Mouse (Mus musculus) hindbrain, embryonic 13.5 days (tissue): ENCODE measurements around the gene Zfp982. TPM values are rescaled to one million over a fixed set of nuclear protein-coding genes. Genes with fewer than 3 reads are reported as not detected.
"Not testable (repeated sequence)": the region's sequence is repeated elsewhere in the genome, so short reads cannot be mapped to it uniquely, and the experiment has no call there.

Source experiments
- ATAC-seq: fragments of 200-750 bp; cut with Nextera tagmentation; 2 replicates; pipeline ENCODE4 v1.8.0; 2017; ENCODE audit warnings: moderate TSS enrichment; ENCODE audit not compliant: low FRiP score
- H3K27ac ChIP-seq: fragments of 300-500 bp; sonication (generic); 2 replicates; pipeline ENCODE4 v1.5.1; 2015; ENCODE audit warnings: inconsistent platforms, mild to moderate bottlenecking, moderate library complexity
- H3K27me3 ChIP-seq: fragments of 300-500 bp; sonication (generic); 2 replicates; pipeline ENCODE4 v1.6.1; 2015; ENCODE audit warnings: mild to moderate bottlenecking, inconsistent platforms
- H3K36me3 ChIP-seq: fragments of 300-500 bp; sonication (generic); 2 replicates; pipeline ENCODE4 v1.6.1; 2015; ENCODE audit warnings: mild to moderate bottlenecking, inconsistent platforms
- H3K4me1 ChIP-seq: fragments of 300-500 bp; sonication (generic); replicated peaks from 2 replicates; pipeline ENCODE4 v1.6.1; 2015; ENCODE audit warnings: inconsistent platforms
- H3K4me2 ChIP-seq: fragments of 300-500 bp; sonication (generic); 2 replicates; pipeline ENCODE4 v1.6.1; 2015; ENCODE audit warnings: inconsistent platforms, mild to moderate bottlenecking, moderate library complexity
- H3K4me3 ChIP-seq: fragments of 300-500 bp; sonication (generic); 2 replicates; pipeline ENCODE4 v1.5.1; 2015; ENCODE audit warnings: mild to moderate bottlenecking, inconsistent platforms
- H3K9ac ChIP-seq: fragments of 300-500 bp; sonication (generic); 2 replicates; pipeline ENCODE4 v1.6.1; 2015; ENCODE audit warnings: mild to moderate bottlenecking, inconsistent platforms
- H3K9me3 ChIP-seq: fragments of 300-500 bp; sonication (generic); 2 replicates; pipeline ENCODE4 v1.6.1; 2016; ENCODE audit warnings: inconsistent platforms
- WGBS: fragments of 180-500 bp; shearing (Covaris S2); methylation state at CpG from one replicate; pipeline ENCODE4 v1.1.7; 2015; 5-methylcytosine and 5-hydroxymethylcytosine counted together
- polyA plus RNA-seq: library from polyadenylated mRNA; unstranded; fragments of >200 nt; fragmentation: Nextera tagmentation; extraction: Ambion mirVana; gene quantifications from 2 replicates; pipeline ENCODE4 v1.2.1, GENCODE M21; 2015

The Zfp982 gene
- 3.4 and 4.8 TPM in 2 replicates for polyA plus RNA-seq

DNA sequence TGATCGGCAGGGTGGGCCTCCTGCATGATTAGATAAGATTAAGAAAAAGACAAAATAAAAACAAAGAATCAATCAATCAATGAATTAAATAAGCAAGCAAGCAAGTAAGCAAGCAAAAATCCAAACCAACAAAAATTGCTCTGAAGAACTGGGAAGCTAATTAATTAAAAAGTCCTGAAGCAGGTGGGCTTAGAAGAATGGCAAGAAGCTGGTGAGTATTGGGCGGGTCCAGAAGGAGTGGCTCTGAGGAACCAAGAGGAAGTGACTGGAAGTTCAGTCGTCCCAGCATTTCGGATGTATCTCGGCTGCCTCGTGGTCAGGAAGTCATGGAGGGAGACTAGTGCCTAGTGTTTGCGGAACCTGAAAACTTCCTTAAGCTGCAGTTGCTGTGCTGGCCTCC, at the start of gene Zfp982:
Zfp982 (plus strand) TSS at position 301 of the 400 bp plus-strand sequence.
- not testable (repeated sequence) for H3K36me3 ChIP-seq, H3K4me2 ChIP-seq, H3K4me3 ChIP-seq, H3K4me1 ChIP-seq, ATAC-seq, H3K27ac ChIP-seq, H3K27me3 ChIP-seq, H3K9ac ChIP-seq
- WGBS = 89% methylated on average over 7 of the region's 7 CpGs
- peaks cover 62% of the 10 kb centered on the region for H3K9me3 ChIP-seq

DNA sequence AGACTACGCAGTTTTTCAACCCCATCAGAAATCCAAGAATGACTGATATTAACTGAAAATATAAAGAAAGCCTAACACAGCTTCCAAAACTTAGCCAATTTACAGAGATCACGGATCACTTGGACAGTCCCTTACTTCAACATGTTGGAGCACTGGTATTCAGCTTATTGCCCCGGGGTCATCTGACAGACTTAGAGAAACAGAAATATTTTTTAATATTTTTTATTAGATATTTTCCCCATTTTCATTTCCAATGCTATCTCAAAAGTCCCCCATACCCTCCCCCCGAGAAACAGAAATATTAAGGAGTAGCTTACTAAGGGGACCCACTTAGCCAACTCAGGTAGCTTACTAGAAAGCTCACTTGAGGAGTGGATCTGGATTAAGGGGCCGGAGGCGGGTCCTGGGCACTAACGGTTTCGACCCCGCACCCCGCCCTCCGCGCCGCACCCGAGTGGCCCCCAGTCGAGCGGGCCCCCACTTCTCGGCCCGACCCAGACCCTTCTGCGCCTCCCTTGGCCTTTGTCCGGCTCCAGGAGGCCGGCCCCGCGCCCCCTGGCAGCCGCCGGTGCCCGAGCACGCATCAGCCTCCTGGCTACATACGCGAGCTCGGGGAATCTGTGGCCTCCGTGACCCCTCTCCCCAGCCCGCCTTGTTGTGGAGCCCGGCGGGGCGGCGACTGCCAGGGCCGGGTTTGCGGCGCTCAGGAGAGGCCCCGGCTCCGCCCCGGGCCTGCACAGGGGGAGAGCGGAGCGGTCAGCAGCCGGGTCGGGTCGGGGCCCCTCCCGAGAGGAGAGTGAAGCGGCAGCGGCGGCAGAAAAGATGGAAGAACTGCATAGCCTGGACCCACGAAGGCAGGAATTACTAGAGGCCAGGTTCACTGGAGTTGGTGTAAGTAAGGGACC, 49.3 kb upstream of the Zfp982 start:
- H3K9me3 ChIP-seq, H3K27me3 ChIP-seq, H3K36me3 ChIP-seq, H3K4me1 ChIP-seq: not testable (repeated sequence)
- peak overlapping the region; percentile 86 for H3K4me2 ChIP-seq
- H3K27ac ChIP-seq = peak overlapping the region; percentile 30
- H3K9ac ChIP-seq = peak overlapping the region; percentile 85
- peak; percentile 98 for ATAC-seq
- WGBS = 8% methylated on average over 52 of the region's 52 CpGs
- H3K4me3 ChIP-seq = peak overlapping the region; percentile 49

DNA sequence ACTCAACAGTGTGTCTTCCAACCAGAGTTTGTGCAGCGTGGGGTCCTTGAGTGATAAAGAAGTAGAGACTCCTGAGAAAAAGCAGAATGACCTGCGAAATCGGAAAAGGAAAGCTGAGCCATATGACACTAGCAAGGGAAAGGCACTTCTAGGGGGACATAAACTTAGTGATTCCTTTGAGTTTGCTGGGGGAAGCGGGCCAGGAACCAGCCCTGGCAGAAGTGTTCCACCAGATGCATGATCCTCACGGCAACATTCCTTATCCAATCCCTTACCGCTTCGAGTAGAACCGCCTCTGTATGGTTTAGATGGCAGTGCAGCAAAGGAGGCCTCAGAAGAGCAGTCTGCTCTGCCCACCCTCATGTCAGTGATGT, 48.7 kb upstream of the Zfp982 start:
- 50% methylated on average over 8 of the region's 8 CpGs for WGBS

DNA sequence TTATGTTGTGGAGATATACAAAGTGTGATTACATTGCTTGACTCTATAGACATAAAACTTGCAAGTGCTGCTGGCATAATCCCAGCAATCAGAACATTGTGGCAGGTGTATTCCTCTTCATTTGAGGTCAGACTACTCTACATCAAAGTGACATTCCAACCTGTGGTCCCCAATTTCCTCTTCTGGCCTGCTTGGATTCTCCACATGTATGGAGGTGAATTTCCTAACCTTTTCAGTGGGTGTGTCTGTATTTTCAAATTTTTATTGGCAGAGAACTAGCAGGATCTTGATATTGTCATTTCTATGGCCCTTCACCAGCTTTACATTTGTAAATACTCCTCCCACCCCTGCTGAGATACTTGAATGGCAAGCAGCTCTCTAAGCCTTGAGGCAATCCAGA, 46.8 kb upstream of the Zfp982 start:
- H3K27me3 ChIP-seq, H3K4me3 ChIP-seq, H3K4me1 ChIP-seq, H3K9ac ChIP-seq, H3K36me3 ChIP-seq, H3K9me3 ChIP-seq, ATAC-seq, H3K27ac ChIP-seq, H3K4me2 ChIP-seq: not testable (repeated sequence)

More for the DNA sequence above, 48.7 kb upstream of the Zfp982 start:
- Histone ChIP-seq H3K4me2 (peak overlapping the region; percentile 86), H3K9ac (peak overlapping the region; percentile 85), H3K4me3 (peak overlapping the region; percentile 49)
- ATAC-seq, H3K9me3 ChIP-seq, H3K36me3 ChIP-seq, H3K27ac ChIP-seq, H3K4me1 ChIP-seq, H3K27me3 ChIP-seq: not testable (repeated sequence)

GRCm38 (mm10) chr4:147448358-147448757, 43.9 kb upstream of the Zfp982 start:
- Histone ChIP-seq H3K27ac (no peak overlapping the region), H3K4me1 (peaks cover 3% of the 10 kb centered on the region; the same call in 1 of the 2 replicates), H3K36me3 (no peaks in the 10 kb centered on the region), H3K9me3 (peaks cover 5% of the 10 kb centered on the region), H3K4me3 (no peak overlapping the region), H3K9ac (no peak overlapping the region), H3K27me3 (no peaks in the 10 kb centered on the region), H3K4me2 (no peak overlapping the region)
- no peak for ATAC-seq
- WGBS = 79% methylated on average over 2 of the region's 2 CpGs

DNA sequence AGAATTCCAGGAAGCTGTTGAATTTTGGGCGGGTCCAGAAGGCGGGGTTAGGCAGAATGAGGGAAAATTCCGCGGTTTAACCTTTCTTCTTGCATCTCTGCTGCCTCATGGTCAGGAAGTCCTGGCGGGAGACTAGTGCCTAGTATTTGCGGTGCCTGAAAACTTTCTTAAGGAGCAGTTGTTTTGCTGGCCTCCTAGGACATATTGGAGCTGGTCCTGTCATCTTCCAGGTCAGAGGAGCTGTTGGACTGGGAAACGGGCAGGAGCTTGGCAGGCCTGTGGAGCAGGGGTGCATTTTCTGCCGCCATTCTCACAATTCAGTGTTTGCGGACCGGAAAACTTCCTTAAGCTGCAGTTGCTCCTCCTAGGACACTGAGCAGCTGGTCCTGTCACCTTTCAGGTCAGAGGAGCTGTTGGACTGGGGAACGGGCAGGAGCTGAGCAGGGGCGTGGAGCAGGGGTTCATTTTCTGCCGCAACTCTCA, 43.1 kb upstream of the Zfp982 start:
- H3K27ac ChIP-seq = no peak overlapping the region
- ATAC-seq = no peak
- no peaks in the 10 kb centered on the region for H3K36me3 ChIP-seq
- H3K27me3 ChIP-seq = no peaks in the 10 kb centered on the region
- H3K4me3 ChIP-seq = peak overlapping the region; percentile 1; the same call in 1 of the 2 replicates
- H3K4me2 ChIP-seq = 0 out of 2 replicates have a peak overlapping the region, but pooled peaks have one; percentile 4
- WGBS = 48% methylated on average over 13 of the region's 13 CpGs
- H3K9me3 ChIP-seq = peaks cover 5% of the 10 kb centered on the region
- no peaks in the 10 kb centered on the region for H3K4me1 ChIP-seq
- H3K9ac ChIP-seq = no peak overlapping the region

- H3K27me3 ChIP-seq, H3K36me3 ChIP-seq, H3K27ac ChIP-seq, ATAC-seq, H3K4me3 ChIP-seq, H3K9ac ChIP-seq, H3K9me3 ChIP-seq, H3K4me1 ChIP-seq, H3K4me2 ChIP-seq: not testable (repeated sequence)
- WGBS = 80% methylated on average over 2 of the region's 2 CpGs
These were observed 42.2 kb upstream of the Zfp982 start for GRCm38 (mm10) chr4:147449986-147450385.

- H3K9ac ChIP-seq, H3K27ac ChIP-seq, H3K4me1 ChIP-seq, H3K4me2 ChIP-seq, H3K4me3 ChIP-seq, H3K27me3 ChIP-seq: not testable (repeated sequence)
- WGBS = 93% methylated on average over 7 of the region's 7 CpGs
- Histone ChIP-seq H3K9me3 (peaks cover 70% of the 10 kb centered on the region), H3K36me3 (peaks cover 15% of the 10 kb centered on the region)
- ATAC-seq = peak; percentile 46; the same call in 1 of the 2 replicates
These were observed 25.0 kb upstream of the Zfp982 start for GRCm38 (mm10) chr4:147467207-147467606.

DNA sequence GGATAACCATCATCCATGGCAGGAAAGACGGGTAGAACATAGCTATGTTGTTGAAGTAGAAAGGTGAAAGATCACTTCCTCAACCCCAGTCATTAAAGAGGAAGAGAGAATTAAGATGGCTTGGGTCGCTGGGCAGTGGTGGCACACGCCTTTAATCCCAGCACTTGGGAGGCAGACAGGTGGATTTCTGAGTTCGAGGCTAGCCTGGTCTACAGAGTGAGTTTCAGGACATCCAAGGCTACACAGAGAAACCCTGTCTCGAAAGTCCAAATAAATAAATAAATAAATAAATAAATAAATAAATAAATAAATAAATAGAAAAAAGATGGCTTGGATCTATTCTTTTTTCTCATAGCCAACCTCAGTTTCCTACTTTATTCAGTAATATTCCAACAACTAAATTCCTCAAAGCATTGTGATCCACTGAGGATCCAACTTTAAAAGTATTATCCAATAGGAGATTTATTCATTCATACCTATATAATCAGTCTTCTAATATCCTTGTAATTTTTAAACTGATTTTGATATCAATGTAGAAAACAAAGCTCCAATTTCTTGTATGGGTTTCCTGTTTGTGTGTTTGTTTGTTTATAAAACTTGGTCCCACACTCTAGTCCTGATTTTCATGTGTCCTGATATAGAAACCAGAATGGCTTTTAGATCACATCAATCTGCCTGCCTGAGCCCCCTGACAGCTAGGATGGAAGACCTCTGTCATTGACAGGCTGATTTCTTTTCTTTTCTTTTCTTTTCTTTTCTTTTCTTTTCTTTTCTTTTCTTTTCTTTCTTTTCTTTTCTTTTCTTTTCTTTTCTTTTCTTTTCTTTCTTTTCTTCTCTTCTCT, 6.8 kb downstream of the Zfp982 start:
- not testable (repeated sequence) for H3K27ac ChIP-seq, H3K27me3 ChIP-seq, ATAC-seq, H3K4me1 ChIP-seq, H3K9ac ChIP-seq, H3K4me3 ChIP-seq, H3K36me3 ChIP-seq, H3K4me2 ChIP-seq
- peaks cover 23% of the 10 kb centered on the region for H3K9me3 ChIP-seq
- 86% methylated on average over 5 of the region's 5 CpGs for WGBS

- H3K9me3 ChIP-seq = peaks cover 32% of the 10 kb centered on the region
- no peak overlapping the region for H3K4me3 ChIP-seq
- H3K4me2 ChIP-seq = no peak overlapping the region
- peaks cover 11% of the 10 kb centered on the region for H3K36me3 ChIP-seq
- H3K9ac ChIP-seq = no peak overlapping the region
- no peaks in the 10 kb centered on the region for H3K27me3 ChIP-seq
- WGBS = 84% methylated on average over 2 of the region's 2 CpGs
- H3K4me1 ChIP-seq = no peaks in the 10 kb centered on the region
- no peak overlapping the region for H3K27ac ChIP-seq
- ATAC-seq = no peak
These were observed 17.0 kb downstream of the Zfp982 start for GRCm38 (mm10) chr4:147509174-147509573.

DNA sequence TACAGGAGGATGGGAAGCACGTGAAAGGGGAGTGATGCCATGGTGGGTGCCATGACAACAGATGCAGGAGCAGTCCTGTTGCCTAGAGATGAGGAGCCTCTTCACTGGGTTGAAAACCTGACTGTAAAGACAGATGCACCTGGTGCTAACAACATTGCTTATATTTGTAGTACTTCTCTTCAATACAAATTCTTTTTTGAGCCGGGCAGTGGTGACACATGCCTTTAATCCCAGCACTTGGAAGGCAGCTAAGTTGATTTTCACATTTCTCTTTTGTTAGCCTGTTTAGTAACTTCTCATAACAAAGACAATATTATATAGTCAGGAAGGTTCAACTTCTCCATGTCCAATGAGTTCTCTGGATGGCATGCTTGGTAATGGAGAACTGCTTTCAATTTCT, 26.8 kb downstream of the Zfp982 start:
- H3K27me3 ChIP-seq = no peaks in the 10 kb centered on the region
- H3K36me3 ChIP-seq = no peaks in the 10 kb centered on the region
- H3K4me2 ChIP-seq = no peak overlapping the region
- 0 out of 2 replicates have a peak, but pooled peaks have one; percentile 23 for ATAC-seq
- H3K9me3 ChIP-seq = peaks cover 75% of the 10 kb centered on the region
- H3K9ac ChIP-seq = no peak overlapping the region
- H3K27ac ChIP-seq = no peak overlapping the region
- 72% methylated on average over 2 of the region's 2 CpGs for WGBS
- H3K4me1 ChIP-seq = no peaks in the 10 kb centered on the region
- H3K4me3 ChIP-seq = no peak overlapping the region

GRCm38 (mm10) chr4:147520100-147520499, 27.9 kb downstream of the Zfp982 start:
- no peak overlapping the region for H3K27ac ChIP-seq
- peak; percentile 37; the same call in 1 of the 2 replicates for ATAC-seq

More at GRCm38 (mm10) chr4:147520100-147520499, 27.9 kb downstream of the Zfp982 start:
- Histone ChIP-seq H3K4me3 (no peak overlapping the region), H3K4me1 (no peaks in the 10 kb centered on the region), H3K27me3 (no peaks in the 10 kb centered on the region), H3K4me2 (no peak overlapping the region), H3K9me3 (peaks cover 78% of the 10 kb centered on the region), H3K36me3 (no peaks in the 10 kb centered on the region), H3K9ac (no peak overlapping the region)
